Mouse (Mus musculus) MEL (cell line): ENCODE measurements around the gene 1700092M07Rik.

Experiments
- EP300 ChIP-seq, 2 experiments: IDR thresholded peaks; 2 replicates each; pipeline ENCODE4 v1.6.1; 2011; ENCODE audit warnings: improper control_type of control experiment in 2 of 2, low read length in 2 of 2, low read depth in 1 of 2, mild to moderate bottlenecking in 1 of 2
- HCFC1 ChIP-seq: IDR thresholded peaks from 2 replicates; pipeline ENCODE4 v1.6.1; 2012; ENCODE audit warnings: low read depth, mild to moderate bottlenecking, inconsistent platforms, low read length, improper control_type of control experiment, moderate library complexity
- KAT2A ChIP-seq: conservative IDR thresholded peaks from 2 replicates; pipeline ENCODE4 v1.6.1; 2012; ENCODE audit warnings: low read depth, low read length, improper control_type of control experiment, inconsistent platforms
- MEF2A ChIP-seq: IDR thresholded peaks from 2 replicates; pipeline ENCODE4 v1.6.1; 2014; ENCODE audit warnings: low read depth, mild to moderate bottlenecking, inconsistent platforms, low read length, improper control_type of control experiment; ENCODE audit not compliant: poor library complexity, insufficient replicate concordance, severe bottlenecking; ENCODE audit errors: extremely low read depth
- MXI1 ChIP-seq: IDR thresholded peaks from 2 replicates; pipeline ENCODE4 v1.6.1; 2011; ENCODE audit warnings: mild to moderate bottlenecking, low read depth, low read length, improper control_type of control experiment
- MYB ChIP-seq: IDR thresholded peaks from 2 replicates; pipeline ENCODE4 v1.6.1; 2011; ENCODE audit warnings: mild to moderate bottlenecking, low read depth, low read length, improper control_type of control experiment
- POLR2A ChIP-seq, 2 experiments: IDR thresholded peaks; 2 replicates each; pipeline ENCODE4 v1.6.1; 2011 to 2012; ENCODE audit warnings: low read length in 2 of 2, mild to moderate bottlenecking in 2 of 2, control low read depth in 1 of 2, improper control_type of control experiment in 1 of 2, low read depth in 1 of 2, moderate library complexity in 1 of 2; ENCODE audit not compliant: control insufficient read depth in 1 of 2, insufficient read depth in 1 of 2, poor library complexity in 1 of 2
- POLR2AphosphoS2 ChIP-seq: IDR thresholded peaks from 2 replicates; pipeline ENCODE4 v1.6.1; 2011; ENCODE audit warnings: low read length, improper control_type of control experiment
- TAL1 ChIP-seq: IDR thresholded peaks from 2 replicates; pipeline ENCODE4 v1.6.1; 2012; ENCODE audit warnings: mild to moderate bottlenecking, inconsistent platforms, low read length, moderate library complexity, mixed read lengths
- USF2 ChIP-seq, 2 experiments: IDR thresholded peaks; 2 replicates each; pipeline ENCODE4 v1.6.1; 2011 to 2012; ENCODE audit warnings: improper control_type of control experiment in 2 of 2, low read length in 2 of 2, borderline replicate concordance in 1 of 2, inconsistent platforms in 1 of 2, low read depth in 1 of 2, mild to moderate bottlenecking in 1 of 2; ENCODE audit not compliant: insufficient read depth in 1 of 2
- ZMIZ1 ChIP-seq: IDR thresholded peaks from 2 replicates; pipeline ENCODE4 v1.6.1; 2012; ENCODE audit warnings: low read depth, mild to moderate bottlenecking, inconsistent platforms, low read length, improper control_type of control experiment, moderate library complexity
- ZNF384 ChIP-seq: IDR thresholded peaks from 2 replicates; pipeline ENCODE4 v1.6.1; 2012; ENCODE audit warnings: low read depth, mild to moderate bottlenecking, inconsistent platforms, low read length, improper control_type of control experiment

GRCm38 (mm10) chr19:8691871-8692539 is 48.5 kb upstream of the 1700092M07Rik start:
- TF ChIP-seq KAT2A (no peak), EP300 (IDR thresholded peaks at IDR 0.05; ENCODE audit: low read depth in 1 of 2, low read length in 2 of 2) (no peak), ZNF384 (no peak), ZMIZ1 (no peak), POLR2AphosphoS2 (no peak), USF2 (IDR thresholded peaks at IDR 0.05; ENCODE audit: borderline replicate concordance in 1 of 2, insufficient read depth in 1 of 2, low read depth in 1 of 2, low read length in 2 of 2) (no peak), POLR2A (IDR thresholded peaks at IDR 0.05; ENCODE audit: control insufficient read depth in 1 of 2, insufficient read depth in 1 of 2, low read depth in 1 of 2, low read length in 2 of 2, poor library complexity in 1 of 2) (no peak), MEF2A (no peak), HCFC1 (no peak), MYB (no peak), MXI1 (no peak), TAL1 (no peak)
